Mouse (Mus musculus): ENCODE results near the gene Arhgap33.
"Not testable (repeated sequence)": the region's sequence is repeated elsewhere in the genome, so short reads cannot be mapped to it uniquely, and the experiment has no call there.

Arhgap33 gene

GRCm38 (mm10) chr7:30518325-30518724 is 16.5 kb downstream of the Arhgap33 start:
- in situ Hi-C loops (cut with MboI; ENCODE audit: low pct_unique_long_range_greater_than_20kb in 1 of 2, low sequenced_read_pairs in 2 of 2, unreplicated experiment in 1 of 2) = no loop called here

GRCm38 (mm10) chr7:30515003-30515760 is 19.7 kb downstream of the Arhgap33 start:
- in situ Hi-C loops (cut with MboI; ENCODE audit: low pct_unique_long_range_greater_than_20kb in 1 of 2, low sequenced_read_pairs in 2 of 2, unreplicated experiment in 1 of 2) = no loop called here

GRCm38 (mm10) chr7:30508061-30508460 is 26.8 kb downstream of the Arhgap33 start:
- in situ Hi-C loops (cut with MboI; ENCODE audit: low pct_unique_long_range_greater_than_20kb in 1 of 2, low sequenced_read_pairs in 2 of 2, unreplicated experiment in 1 of 2) = no loop called here

- in situ Hi-C loops (cut with MboI; ENCODE audit: low pct_unique_long_range_greater_than_20kb in 1 of 2, low sequenced_read_pairs in 2 of 2, unreplicated experiment in 1 of 2) = not testable (repeated sequence)
These were observed 33.7 kb downstream of the Arhgap33 start for GRCm38 (mm10) chr7:30501159-30501558.

GRCm38 (mm10) chr7:30495506-30496042 is 39.3 kb downstream of the Arhgap33 start:
- in situ Hi-C loops (cut with MboI; ENCODE audit: low pct_unique_long_range_greater_than_20kb in 1 of 2, low sequenced_read_pairs in 2 of 2, unreplicated experiment in 1 of 2) = not testable (repeated sequence)

- in situ Hi-C loops (cut with MboI; ENCODE audit: low pct_unique_long_range_greater_than_20kb in 1 of 2, low sequenced_read_pairs in 2 of 2, unreplicated experiment in 1 of 2) = loop anchor here (5.0 kb wide), 1 partner anchor 124 kb away; no protein-coding TSS in a partner anchor
These were observed 41.4 kb downstream of the Arhgap33 start, which contains the start of gene Prodh2 for GRCm38 (mm10) chr7:30493401-30493931. Gene Prodh2, plus strand, starts transcription at chr7:30493622.

- in situ Hi-C loops (cut with MboI; ENCODE audit: low pct_unique_long_range_greater_than_20kb in 1 of 2, low sequenced_read_pairs in 2 of 2, unreplicated experiment in 1 of 2) = loop anchor here (5.0 kb wide), 1 partner anchor 125 kb away; no protein-coding TSS in a partner anchor
These were observed 42.1 kb downstream of the Arhgap33 start for GRCm38 (mm10) chr7:30492765-30493164.

GRCm38 (mm10) chr7:30490957-30491307 is 43.9 kb downstream of the Arhgap33 start:
- in situ Hi-C loops (cut with MboI; ENCODE audit: low pct_unique_long_range_greater_than_20kb in 1 of 2, low sequenced_read_pairs in 2 of 2, unreplicated experiment in 1 of 2) = loop anchor here (5.0 kb wide), 1 partner anchor 126 kb away; no protein-coding TSS in a partner anchor

- in situ Hi-C loops (cut with MboI; ENCODE audit: low pct_unique_long_range_greater_than_20kb in 1 of 2, low sequenced_read_pairs in 2 of 2, unreplicated experiment in 1 of 2) = loop anchor here (5.0 kb wide), 1 partner anchor 127 kb away; no protein-coding TSS in a partner anchor
These were observed 44.5 kb downstream of the Arhgap33 start for GRCm38 (mm10) chr7:30490251-30490956.

GRCm38 (mm10) chr7:30484250-30484649 is 50.6 kb downstream of the Arhgap33 start:
- in situ Hi-C loops (cut with MboI; ENCODE audit: low pct_unique_long_range_greater_than_20kb in 1 of 2, low sequenced_read_pairs in 2 of 2, unreplicated experiment in 1 of 2) = no loop called here

GRCm38 (mm10) chr7:30477415-30478381 is 57.2 kb downstream of the Arhgap33 start:
- in situ Hi-C loops (cut with MboI; ENCODE audit: low pct_unique_long_range_greater_than_20kb in 1 of 2, low sequenced_read_pairs in 2 of 2, unreplicated experiment in 1 of 2) = no loop called here

GRCm38 (mm10) chr7:30476136-30476535 is 58.7 kb downstream of the Arhgap33 start:
- in situ Hi-C loops (cut with MboI; ENCODE audit: low pct_unique_long_range_greater_than_20kb in 1 of 2, low sequenced_read_pairs in 2 of 2, unreplicated experiment in 1 of 2) = not testable (repeated sequence)

GRCm38 (mm10) chr7:30474999-30475398 is 59.9 kb downstream of the Arhgap33 start:
- in situ Hi-C loops (cut with MboI; ENCODE audit: low pct_unique_long_range_greater_than_20kb in 1 of 2, low sequenced_read_pairs in 2 of 2, unreplicated experiment in 1 of 2) = loop anchor here (5.0 kb wide), 2 partner anchors 38 to 138 kb away; no protein-coding TSS in a partner anchor

- in situ Hi-C loops (cut with MboI; ENCODE audit: low pct_unique_long_range_greater_than_20kb in 1 of 2, low sequenced_read_pairs in 2 of 2, unreplicated experiment in 1 of 2) = loop anchor here (5.0 kb wide), 2 partner anchors 35 to 135 kb away; no protein-coding TSS in a partner anchor
These were observed 62.4 kb downstream of the Arhgap33 start for GRCm38 (mm10) chr7:30472411-30472810.

All from mouse embryonic stem cell (cell line).